Mouse (Mus musculus): Measurements from ENCODE around the gene Scaf8. TPM values are rescaled to one million over a fixed set of nuclear protein-coding genes. Genes with fewer than 3 reads are reported as not detected.

The Scaf8 gene
- total and polyA plus RNA-seq, 3 experiments = 14.4 to 24.6 TPM; not detected in 1

GRCm38 (mm10) chr17:3212886-3213285, 98.1 kb downstream of the Scaf8 start:
- DNase-seq (ENCODE audit: low read depth, low spot score) = no peak
- peaks cover 0 to 2% of the 10 kb centered on the region in 2 experiments; a peak in 2 of 4 replicates for H3K36me3 ChIP-seq (ENCODE audit: control insufficient read depth in 1 of 2, insufficient read depth in 2 of 2, low read length in 2 of 2)

GRCm38 (mm10) chr17:3214852-3215251, 100.1 kb downstream of the Scaf8 start:
- DNase-seq (ENCODE audit: low read depth, low spot score) = no peak
- Histone ChIP-seq H3K4me3 (ENCODE audit: control insufficient read depth in 1 of 2, insufficient read depth in 1 of 2, low read depth in 2 of 2, low read length in 2 of 2) (no peak overlapping the region), H3K4me1 (ENCODE audit: control insufficient read depth in 1 of 2, insufficient read depth in 2 of 2, low read length in 2 of 2) (no peaks in the 10 kb centered on the region), H3K36me3 (ENCODE audit: control insufficient read depth in 1 of 2, insufficient read depth in 2 of 2, low read length in 2 of 2) (no peaks in the 10 kb centered on the region; a peak in 2 of 4 replicates), H3K9me3 (replicated peaks; ENCODE audit: insufficient read depth, low read length) (no peaks in the 10 kb centered on the region), H3K27me3 (ENCODE audit: control insufficient read depth in 1 of 2, insufficient read depth in 2 of 2, low read length in 2 of 2) (no peaks in the 10 kb centered on the region), H3K9ac (ENCODE audit: control insufficient read depth, low read depth, low read length, poor library complexity, severe bottlenecking) (no peak overlapping the region), H3K79me2 (ENCODE audit: control insufficient read depth, insufficient read depth, low read length, poor library complexity) (0 out of 2 replicates have a peak, but pooled peaks cover 2% of the 10 kb centered on the region), H3K27ac (ENCODE audit: control insufficient read depth, low read depth, low read length) (no peak overlapping the region)
- no peak for TF ChIP-seq USF1 (IDR thresholded peaks at IDR 0.05; ENCODE audit: low read depth, low read length)
- no peak for TF ChIP-seq POLR2AphosphoS5 (IDR thresholded peaks at IDR 0.05; ENCODE audit: borderline replicate concordance, low read depth, low read length)
- no peak for TF ChIP-seq USF2 (IDR thresholded peaks at IDR 0.05; ENCODE audit: borderline replicate concordance in 1 of 2, insufficient read depth in 1 of 2, low read depth in 1 of 2, low read length in 2 of 2)
- TF ChIP-seq ZMIZ1 (IDR thresholded peaks at IDR 0.05; ENCODE audit: low read depth, low read length) = no peak
- TF ChIP-seq HCFC1 (IDR thresholded peaks at IDR 0.05; ENCODE audit: low read depth, low read length) = no peak
- no peak for TF ChIP-seq JUND (IDR thresholded peaks at IDR 0.05; ENCODE audit: low read depth, low read length)

More at GRCm38 (mm10) chr17:3212886-3213285, 98.1 kb downstream of the Scaf8 start:
- no peak overlapping the region for H3K27ac ChIP-seq (ENCODE audit: control insufficient read depth, low read depth, low read length)
- H3K4me3 ChIP-seq (ENCODE audit: control insufficient read depth in 1 of 2, insufficient read depth in 1 of 2, low read depth in 2 of 2, low read length in 2 of 2) = no peak overlapping the region
- no peaks in the 10 kb centered on the region for H3K27me3 ChIP-seq (ENCODE audit: control insufficient read depth in 1 of 2, insufficient read depth in 2 of 2, low read length in 2 of 2)
- 0 out of 2 replicates have a peak, but pooled peaks cover 2% of the 10 kb centered on the region for H3K79me2 ChIP-seq (ENCODE audit: control insufficient read depth, insufficient read depth, low read length, poor library complexity)
- no peaks in the 10 kb centered on the region for H3K9me3 ChIP-seq (replicated peaks; ENCODE audit: insufficient read depth, low read length)
- H3K4me1 ChIP-seq (ENCODE audit: control insufficient read depth in 1 of 2, insufficient read depth in 2 of 2, low read length in 2 of 2) = no peaks in the 10 kb centered on the region
- no peak for TF ChIP-seq GABPA (IDR thresholded peaks at IDR 0.05; ENCODE audit: low read depth, low read length)
- no peak for TF ChIP-seq SMC3 (IDR thresholded peaks at IDR 0.05; ENCODE audit: low read depth, low read length)
- TF ChIP-seq SIN3A (IDR thresholded peaks at IDR 0.05; ENCODE audit: low read length) = no peak
- TF ChIP-seq ZKSCAN1 (IDR thresholded peaks at IDR 0.05; ENCODE audit: low read depth, low read length) = no peak
- no peak for TF ChIP-seq ELF1 (IDR thresholded peaks at IDR 0.05; ENCODE audit: low read depth, low read length)
- TF ChIP-seq MAZ (IDR thresholded peaks at IDR 0.05; ENCODE audit: low read depth, low read length) = no peak
- no peak for TF ChIP-seq MYB (IDR thresholded peaks at IDR 0.05; ENCODE audit: low read depth, low read length)
- no peak for TF ChIP-seq ETS1 (IDR thresholded peaks at IDR 0.05; ENCODE audit: low read depth, low read length)
- no peak for TF ChIP-seq MYC (IDR thresholded peaks at IDR 0.05; ENCODE audit: low read depth, low read length)
- TF ChIP-seq RAD21 (IDR thresholded peaks at IDR 0.05; ENCODE audit: low read depth, low read length) = no peak
- TF ChIP-seq CHD1 (IDR thresholded peaks at IDR 0.05; ENCODE audit: low read depth, low read length) = no peak
- no peak for TF ChIP-seq BHLHE40 (IDR thresholded peaks at IDR 0.05; ENCODE audit: borderline replicate concordance, low read depth, low read length)
- TF ChIP-seq USF2 (IDR thresholded peaks at IDR 0.05; ENCODE audit: borderline replicate concordance in 1 of 2, insufficient read depth in 1 of 2, low read depth in 1 of 2, low read length in 2 of 2) = no peak
- no peak for TF ChIP-seq TAL1 (IDR thresholded peaks at IDR 0.05; ENCODE audit: low read length)
- no peak for TF ChIP-seq TBP (IDR thresholded peaks at IDR 0.05; ENCODE audit: low read depth, low read length)
- no peak for TF ChIP-seq GATA1 (IDR thresholded peaks at IDR 0.05; ENCODE audit: low read depth, low read length)
- no peak for TF ChIP-seq CTCF (IDR thresholded peaks at IDR 0.05 in 2 of 3, conservative IDR thresholded peaks at IDR 0.05 in 1 of 3; ENCODE audit: control insufficient read depth in 1 of 3, insufficient read depth in 1 of 3, low read depth in 2 of 3, low read length in 3 of 3, poor library complexity in 1 of 3, severe bottlenecking in 1 of 3)
- TF ChIP-seq POLR2A (IDR thresholded peaks at IDR 0.05; ENCODE audit: control insufficient read depth in 1 of 2, insufficient read depth in 1 of 2, low read depth in 1 of 2, low read length in 2 of 2, poor library complexity in 1 of 2) = no peak
- TF ChIP-seq UBTF (IDR thresholded peaks at IDR 0.05; ENCODE audit: borderline replicate concordance, insufficient read depth, low read depth, low read length) = no peak
- no peak for TF ChIP-seq JUND (IDR thresholded peaks at IDR 0.05; ENCODE audit: low read depth, low read length)
- H3K9ac ChIP-seq (ENCODE audit: control insufficient read depth, low read depth, low read length, poor library complexity, severe bottlenecking) = no peak overlapping the region
